Mouse (Mus musculus) erythroblast, embryonic 14.5 days (primary cell): ENCODE data around the gene Tex47.

Source experiments
- GATA1 ChIP-seq: IDR thresholded peaks from 2 replicates; pipeline ENCODE4 v1.6.1; 2012; ENCODE audit warnings: low read length, inconsistent platforms, mixed read lengths
- TAL1 ChIP-seq: IDR thresholded peaks from 3 replicates; pipeline ENCODE4 v1.6.1; 2012; ENCODE audit warnings: low read length, inconsistent platforms, mixed read lengths

DNA sequence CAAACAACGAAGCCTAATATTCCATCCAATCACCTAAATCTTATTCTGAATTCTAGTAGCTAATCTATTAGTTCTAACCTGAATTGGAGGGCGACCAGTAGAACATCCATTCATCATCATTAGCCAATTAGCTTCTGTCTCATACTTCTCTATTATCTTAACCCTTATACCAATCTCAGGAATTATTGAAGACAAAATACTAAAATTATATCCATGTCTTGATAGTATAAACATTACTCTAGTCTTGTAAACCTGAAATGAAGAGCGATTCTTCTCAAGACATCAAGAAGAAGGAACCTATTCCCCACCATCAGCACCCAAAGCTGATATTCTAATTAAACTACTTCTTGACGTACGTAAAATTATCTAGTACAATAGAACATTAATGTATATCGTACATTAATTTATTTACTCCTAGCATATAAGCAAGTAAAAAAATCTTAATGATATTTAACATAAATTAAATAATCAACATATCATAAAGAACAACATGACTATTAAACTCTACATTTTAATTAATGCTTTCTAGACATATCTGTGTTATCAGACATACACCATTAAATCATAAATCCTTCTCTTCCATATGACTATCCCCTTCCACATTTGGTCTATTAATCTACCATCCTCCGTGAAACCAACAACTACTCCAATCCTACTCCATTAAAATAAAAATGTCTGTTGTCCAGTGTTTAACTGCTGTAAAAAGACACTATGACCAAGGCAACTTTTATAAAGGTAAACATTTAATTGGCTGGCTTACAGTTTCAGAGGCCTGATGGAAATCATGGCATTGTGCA, 27.1 kb upstream of the Tex47 start:
- no peak for TF ChIP-seq GATA1
- TF ChIP-seq TAL1, result no peak
